Mouse (Mus musculus) thymus, postnatal 4 days (tissue): ENCODE measurements around the gene Fam25c.
A peak's percentile ranks its signal among the peaks of the same experiment; 100 is the strongest.
"Not testable (repeated sequence)": the region's sequence is repeated elsewhere in the genome, so short reads cannot be mapped to it uniquely, and the experiment has no call there.

Experiments used
- DNase-seq: peaks from one replicate; pipeline ENCODE4 v3.0.0; 2021

Fam25c gene

GRCm38 (mm10) chr14:34355301-34355700 lies at the start of gene Fam25c:
TSS of gene Fam25c (minus strand) at chr14:34355433.
- DNase-seq = no peak

- DNase-seq = no peak
Observed at GRCm38 (mm10) chr14:34403424-34403823, 48.2 kb upstream of the Fam25c start.

- no peak for DNase-seq
Observed at GRCm38 (mm10) chr14:34402871-34403270, 47.6 kb upstream of the Fam25c start.

GRCm38 (mm10) chr14:34401135-34401534 lies 45.9 kb upstream of the Fam25c start:
- peak; percentile 87 for DNase-seq

GRCm38 (mm10) chr14:34400021-34400420 lies 44.8 kb upstream of the Fam25c start:
- DNase-seq = no peak

GRCm38 (mm10) chr14:34399301-34399700 lies 44.1 kb upstream of the Fam25c start:
- DNase-seq = no peak

GRCm38 (mm10) chr14:34398901-34399300 lies 43.7 kb upstream of the Fam25c start:
- no peak for DNase-seq

- DNase-seq = no peak
Observed at GRCm38 (mm10) chr14:34397871-34398270, 42.6 kb upstream of the Fam25c start.

- DNase-seq = no peak
Observed at GRCm38 (mm10) chr14:34393295-34393694, 38.1 kb upstream of the Fam25c start.

- DNase-seq = no peak
Observed at GRCm38 (mm10) chr14:34382921-34383704, 27.9 kb upstream of the Fam25c start.

GRCm38 (mm10) chr14:34378560-34379331 lies 23.5 kb upstream of the Fam25c start:
- DNase-seq = no peak

- DNase-seq = no peak
Observed at GRCm38 (mm10) chr14:34377121-34377520, 21.9 kb upstream of the Fam25c start.

- DNase-seq = no peak
Observed at GRCm38 (mm10) chr14:34375941-34376340, 20.7 kb upstream of the Fam25c start.

GRCm38 (mm10) chr14:34375415-34375904 lies 20.2 kb upstream of the Fam25c start, which contains the start of gene Mmrn2:
TSS of gene Mmrn2 (plus strand) at chr14:34375465.
- DNase-seq = no peak

- no peak for DNase-seq
Observed at GRCm38 (mm10) chr14:34374577-34374976, 19.3 kb upstream of the Fam25c start, which contains the start of gene Sncg. TSS of gene Sncg (minus strand) at chr14:34374789.

- DNase-seq = no peak
Observed at GRCm38 (mm10) chr14:34373581-34373980, 18.3 kb upstream of the Fam25c start.

GRCm38 (mm10) chr14:34372646-34373045 lies 17.4 kb upstream of the Fam25c start:
- DNase-seq = peak; percentile 64

GRCm38 (mm10) chr14:34371763-34372162 lies 16.5 kb upstream of the Fam25c start:
- no peak for DNase-seq

- no peak for DNase-seq
Observed at GRCm38 (mm10) chr14:34370921-34371320, 15.7 kb upstream of the Fam25c start.

- no peak for DNase-seq
Observed at GRCm38 (mm10) chr14:34370203-34370602, 15.0 kb upstream of the Fam25c start.

GRCm38 (mm10) chr14:34365147-34365507 lies 9.9 kb upstream of the Fam25c start:
- DNase-seq = no peak

- DNase-seq = not testable (repeated sequence)
Observed at GRCm38 (mm10) chr14:34364254-34365146, 9.3 kb upstream of the Fam25c start.
